Mouse (Mus musculus): ENCODE measurements around the gene Phka2.

Gene Phka2

DNA sequence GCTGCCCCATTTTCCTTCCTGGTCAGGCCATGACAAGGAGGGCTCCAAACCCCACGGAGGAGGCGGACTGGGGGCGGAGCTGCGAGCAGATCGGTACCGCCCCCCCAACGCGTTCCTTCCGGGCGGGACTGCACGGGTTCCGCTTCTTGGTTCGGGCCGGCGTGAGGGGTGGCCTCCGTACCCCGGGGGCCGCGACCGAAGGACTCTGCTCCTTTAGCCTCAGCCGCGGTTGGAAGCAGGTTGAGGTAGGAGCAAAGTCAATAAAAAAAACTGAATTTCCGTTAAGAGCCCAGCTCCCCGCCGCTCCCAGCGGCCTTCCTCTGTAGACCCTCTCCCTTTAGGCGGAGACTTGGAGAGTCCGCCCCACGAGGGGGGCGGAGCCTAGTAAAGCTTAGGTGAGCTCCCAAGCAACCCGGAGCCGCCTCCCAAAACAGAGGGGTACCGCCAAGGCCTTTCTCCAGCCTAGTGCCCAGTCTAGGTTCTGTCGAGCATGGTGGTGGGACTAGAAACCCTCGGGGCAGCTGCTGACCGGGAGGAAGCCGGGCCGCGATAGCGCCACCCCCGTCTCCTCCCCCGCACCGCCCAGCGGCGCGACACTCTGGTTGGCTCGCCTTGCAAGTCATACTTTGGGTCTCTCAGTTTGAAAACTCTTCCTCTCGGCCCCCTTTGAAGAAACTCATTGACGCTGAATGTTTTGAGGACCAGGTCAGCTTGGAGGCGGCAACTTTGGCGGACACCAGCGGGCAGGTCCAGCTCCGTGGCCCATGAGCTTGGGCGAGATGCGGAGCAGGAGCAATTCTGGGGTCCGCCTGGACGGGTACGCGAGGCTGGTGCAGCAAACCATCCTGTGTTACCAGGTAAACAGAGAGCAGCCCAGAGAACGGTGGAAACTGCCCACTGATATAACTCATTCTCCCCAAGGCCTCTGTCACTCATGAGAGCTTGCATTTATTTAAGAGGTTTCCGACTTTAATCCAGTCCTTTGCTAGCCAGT lies at the start of gene Phka2:
Gene Phka2 (plus strand): TSS at position 119 of the 994 bp plus-strand sequence.
- DNase-seq, result peak; percentile 91

DNA sequence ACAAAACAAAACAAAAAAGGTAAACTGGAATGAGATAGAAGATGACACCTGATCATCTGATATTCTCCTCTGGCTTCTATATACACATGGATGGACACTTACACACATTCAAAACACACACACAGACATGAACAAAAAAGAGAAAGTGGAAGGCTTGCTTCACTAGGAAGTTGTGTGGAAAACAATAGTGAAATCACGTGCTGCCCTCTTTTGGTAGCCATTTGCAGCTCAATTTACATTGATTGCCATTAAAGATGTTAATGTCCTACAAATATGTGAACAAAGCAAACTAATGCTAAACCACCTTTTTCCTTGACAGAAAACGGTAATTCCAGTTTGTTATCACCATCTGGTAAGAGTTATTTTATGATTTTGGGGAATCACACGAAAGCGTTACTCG lies 46.3 kb upstream of the Phka2 start:
- peak; percentile 16 for DNase-seq

DNA sequence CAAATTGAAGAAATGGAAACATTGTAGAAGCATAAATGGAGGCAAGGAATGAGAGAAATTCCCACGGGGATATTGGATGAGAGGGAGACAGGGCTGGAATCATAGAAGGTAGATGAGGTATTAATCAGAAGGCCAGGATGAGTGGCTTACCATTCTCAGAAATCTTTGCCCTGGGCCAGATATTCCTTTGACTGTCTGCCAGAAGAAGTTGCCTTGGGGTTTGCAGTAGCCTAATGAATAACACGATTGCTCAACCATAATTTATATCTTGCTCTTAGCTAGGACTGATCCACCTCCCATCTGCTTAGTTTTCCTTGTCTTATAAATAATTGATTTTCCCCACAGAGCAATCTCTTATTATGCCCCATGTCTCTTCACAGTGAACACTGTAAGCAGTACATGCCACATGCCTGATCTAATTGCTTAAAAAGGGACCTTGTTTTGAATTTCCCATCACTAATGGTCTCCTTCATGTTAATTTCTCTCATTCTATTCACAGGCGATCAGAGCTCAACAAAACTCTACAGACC lies 30.6 kb upstream of the Phka2 start:
- DNase-seq, result no peak

DNA sequence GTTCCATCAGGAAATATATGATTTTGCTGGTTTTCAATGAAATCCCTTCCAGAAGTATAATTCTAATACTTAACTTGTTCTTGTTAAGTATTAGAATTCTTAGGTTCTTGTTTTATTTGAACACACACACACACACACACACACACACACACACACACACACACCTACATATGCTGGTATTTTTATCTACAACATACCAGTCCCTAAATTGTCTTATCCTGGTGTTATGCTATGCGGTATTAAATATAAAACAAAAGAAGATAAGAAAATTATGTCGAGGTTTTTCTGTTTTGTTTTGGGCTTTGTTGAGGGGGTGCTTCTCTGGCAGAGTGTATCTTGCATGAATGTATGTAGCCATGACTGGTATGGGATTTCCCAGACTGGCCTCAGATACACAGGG lies 12.2 kb upstream of the Phka2 start:
- DNase-seq, result no peak

DNA sequence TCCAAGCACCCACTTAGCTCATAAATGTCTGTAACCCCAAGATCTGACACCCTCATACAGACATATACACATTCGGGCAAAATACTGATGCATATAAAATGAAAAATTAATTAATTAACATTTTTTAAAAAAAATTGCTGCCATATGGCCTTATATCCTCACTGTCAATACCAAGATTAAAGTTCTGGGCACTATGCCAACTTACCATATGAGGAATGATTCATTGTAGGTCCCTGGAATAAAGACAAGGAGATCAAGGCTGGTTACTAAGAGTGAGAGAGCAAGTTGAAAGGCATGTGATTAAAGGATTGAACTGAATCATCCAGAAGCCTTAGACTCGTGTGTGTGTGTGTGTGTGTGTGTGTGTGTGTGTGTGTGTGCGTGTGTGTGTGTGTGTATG lies 7.6 kb upstream of the Phka2 start:
- no peak for DNase-seq

DNA sequence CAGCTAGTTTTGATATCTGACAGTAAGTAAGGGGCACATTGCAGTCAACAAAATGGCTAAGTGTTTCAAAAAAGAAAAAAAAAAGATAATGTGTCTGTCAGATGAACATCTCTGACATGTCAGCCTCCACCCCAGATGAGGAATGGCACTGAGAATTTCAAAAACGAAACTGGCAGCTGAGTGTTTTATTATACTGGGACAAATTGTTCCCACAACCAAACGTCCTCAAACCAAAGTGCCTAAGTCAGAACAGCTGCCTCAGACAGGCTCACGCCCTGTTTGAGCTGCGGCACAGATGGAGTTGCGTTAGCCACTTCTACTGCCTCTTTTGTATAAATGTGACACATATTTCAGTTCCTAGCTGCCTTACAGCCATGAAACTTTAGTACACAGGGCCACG lies 7.0 kb upstream of the Phka2 start:
- DNase-seq, result no peak

DNA sequence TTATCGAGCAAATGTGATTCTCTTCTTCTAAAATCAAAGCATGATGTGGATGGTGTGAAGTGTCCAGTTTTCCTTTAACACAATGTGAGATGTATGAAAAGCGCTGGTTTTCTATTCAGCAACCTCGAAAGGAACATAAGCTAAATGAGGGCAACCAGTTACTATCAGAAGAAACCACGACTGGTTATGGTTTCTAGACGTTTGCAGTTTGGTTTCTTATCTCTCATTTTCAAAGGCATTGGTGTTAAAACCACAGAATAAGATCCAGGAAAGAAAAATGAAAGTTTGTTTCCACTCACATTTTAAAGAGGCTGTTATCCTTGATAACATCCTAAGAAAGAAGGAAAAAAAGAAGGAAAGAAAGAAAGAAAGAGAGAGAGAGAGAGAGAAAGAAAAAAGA lies 5.5 kb upstream of the Phka2 start:
- DNase-seq, result no peak

DNA sequence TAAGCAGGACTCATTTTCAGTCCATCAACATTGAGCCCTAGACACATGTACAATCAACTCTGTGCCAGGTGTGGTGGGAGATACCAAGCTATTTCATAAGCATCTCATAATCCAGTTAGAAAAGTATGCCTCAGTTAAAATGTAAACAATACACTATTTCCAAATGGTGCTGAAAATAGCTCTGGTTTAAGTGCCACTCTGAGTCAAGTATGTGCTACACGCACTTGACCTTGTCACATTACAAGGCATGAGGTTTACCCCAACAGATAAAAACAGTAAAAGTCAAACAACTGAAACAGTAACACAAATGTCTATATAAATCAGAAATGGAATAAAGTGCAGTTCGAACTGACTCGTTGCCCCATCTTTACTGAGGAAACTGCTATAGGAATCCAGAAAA lies 871 bp upstream of the Phka2 start:
- no peak for DNase-seq

DNA sequence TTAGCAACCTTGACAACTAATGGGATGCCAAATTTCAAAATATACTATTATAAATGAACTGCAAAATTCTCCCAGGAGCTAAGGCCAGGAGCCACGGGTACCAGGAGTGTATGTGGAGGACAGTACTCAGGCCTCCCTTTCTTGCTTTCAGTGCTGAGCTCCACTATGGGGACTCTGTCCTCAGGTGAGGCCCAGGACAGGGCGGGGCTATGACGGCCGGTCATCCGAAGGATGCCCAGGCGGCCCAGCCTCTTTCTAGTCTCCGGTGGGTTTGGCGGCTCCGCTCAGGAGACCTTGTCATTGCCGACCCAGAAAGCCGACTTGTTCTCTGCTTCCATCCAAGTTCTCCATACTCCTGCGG lies 299 bp upstream of the Phka2 start:
- no peak for DNase-seq

DNA sequence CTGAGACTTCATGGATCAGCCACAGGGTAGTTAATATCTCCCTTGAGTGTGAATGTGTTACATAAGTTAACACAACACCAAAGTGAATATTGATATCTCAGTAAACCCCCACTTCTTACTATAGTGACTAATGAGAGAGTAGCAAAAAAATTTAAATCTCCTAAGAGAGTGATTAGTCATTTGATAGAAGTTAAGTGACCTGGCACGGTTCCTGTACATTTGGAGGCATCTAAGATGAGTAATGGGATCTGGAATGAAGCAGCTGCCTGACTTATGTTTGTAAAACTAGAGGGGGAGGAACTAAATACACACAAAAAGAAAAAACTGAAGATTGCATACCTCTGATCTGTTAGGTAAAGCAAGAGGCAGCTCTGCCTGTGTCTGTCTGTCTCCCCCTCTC lies 7.1 kb downstream of the Phka2 start:
- DNase-seq, result no peak

DNA sequence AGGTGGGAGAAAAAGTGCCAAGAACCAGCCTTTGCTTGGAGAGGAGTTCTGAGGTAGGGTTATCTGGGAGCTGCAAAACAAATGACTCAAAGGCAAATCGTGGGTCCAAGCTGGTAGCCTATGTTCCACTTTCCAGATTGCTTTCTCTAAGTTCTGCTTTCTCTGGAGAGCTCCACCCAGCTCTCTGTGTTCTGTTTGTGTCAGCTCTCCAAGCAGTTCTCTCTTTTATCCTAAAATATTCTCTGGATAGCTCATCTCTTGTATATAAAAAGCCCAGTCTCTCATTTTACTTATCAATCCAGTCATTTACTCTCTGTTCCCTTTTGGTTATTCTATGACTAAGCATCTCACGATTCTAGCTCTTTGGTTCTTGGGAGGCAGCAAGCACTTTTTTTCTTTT lies 8.2 kb downstream of the Phka2 start:
- DNase-seq, result no peak

DNA sequence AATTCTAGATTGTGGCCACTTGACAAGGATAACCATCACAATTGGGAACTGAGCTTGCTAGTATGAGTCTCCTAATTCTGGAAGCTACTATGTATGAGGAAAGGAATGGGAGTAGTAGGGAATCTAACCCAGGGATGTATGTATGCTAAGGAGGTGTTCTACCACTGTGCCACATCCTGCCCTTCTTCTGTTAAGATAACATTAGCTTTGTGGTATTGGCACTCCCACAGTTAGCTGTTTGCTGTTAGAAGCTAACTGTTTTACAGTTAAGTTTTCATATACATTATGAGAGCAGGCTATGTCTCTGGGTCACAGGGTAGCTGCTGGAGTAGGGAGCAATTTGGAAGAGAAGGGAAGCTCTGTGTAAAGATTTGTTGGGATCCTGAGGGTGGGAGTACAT lies 14.1 kb downstream of the Phka2 start:
- DNase-seq, result no peak

DNA sequence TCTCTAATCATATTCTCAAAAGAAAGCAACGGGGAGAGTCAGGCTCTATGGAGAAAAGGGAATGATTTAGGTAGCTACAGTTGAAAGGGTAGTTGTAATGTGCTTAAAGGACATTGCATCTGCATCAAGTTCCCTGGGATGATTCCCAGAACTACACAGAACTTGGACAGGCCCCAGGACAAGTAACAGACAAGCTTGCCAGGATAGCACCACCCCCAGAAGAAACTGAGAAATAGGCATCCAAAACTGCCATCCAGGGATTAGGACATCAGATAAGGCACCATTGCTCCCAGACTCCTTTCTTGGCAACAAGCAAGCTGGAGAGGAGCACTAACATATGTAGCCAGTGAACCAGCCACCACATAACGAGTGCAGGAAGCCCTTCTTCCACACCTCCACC lies 40.8 kb downstream of the Phka2 start:
- no peak for DNase-seq

DNA sequence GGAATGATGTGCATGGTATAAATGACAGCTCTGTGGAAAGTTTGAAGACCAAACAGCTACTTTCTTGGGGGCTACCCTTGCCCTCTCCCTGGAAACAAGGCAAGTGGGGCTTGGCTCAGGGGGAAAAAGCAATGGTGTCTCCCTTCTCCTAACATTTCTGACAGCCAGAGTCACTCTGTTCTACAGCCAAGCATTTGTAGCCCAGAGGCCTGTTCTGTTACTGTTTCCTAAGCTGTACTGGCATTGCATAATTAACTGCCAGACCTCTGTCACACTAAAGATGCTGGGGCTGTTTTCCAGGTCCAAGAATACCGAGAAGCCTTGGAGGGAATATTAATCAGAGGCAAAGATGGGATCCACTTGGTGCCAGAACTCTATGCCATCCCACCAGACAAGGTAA lies 46.9 kb downstream of the Phka2 start:
- DNase-seq, result no peak

DNA sequence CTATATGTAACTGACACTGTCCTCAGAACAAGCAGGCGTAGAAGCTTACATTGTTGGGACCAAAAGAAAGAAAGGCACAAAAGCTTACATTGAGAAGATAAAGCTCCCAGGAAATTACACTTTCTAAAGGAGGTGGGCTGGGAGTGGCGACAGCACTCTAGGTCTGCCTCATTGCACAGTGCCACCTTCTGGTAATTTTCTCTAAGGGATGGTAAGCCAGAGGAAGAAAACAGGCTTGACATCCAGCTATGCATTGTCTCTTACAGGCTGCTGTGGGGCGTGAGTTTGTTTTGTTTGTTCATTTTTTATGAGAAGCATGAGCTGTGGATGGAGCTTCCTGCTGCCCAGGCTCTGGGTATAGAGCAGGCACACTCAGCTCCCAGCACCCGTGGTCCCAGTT lies 50.1 kb downstream of the Phka2 start:
- no peak for DNase-seq

DNA sequence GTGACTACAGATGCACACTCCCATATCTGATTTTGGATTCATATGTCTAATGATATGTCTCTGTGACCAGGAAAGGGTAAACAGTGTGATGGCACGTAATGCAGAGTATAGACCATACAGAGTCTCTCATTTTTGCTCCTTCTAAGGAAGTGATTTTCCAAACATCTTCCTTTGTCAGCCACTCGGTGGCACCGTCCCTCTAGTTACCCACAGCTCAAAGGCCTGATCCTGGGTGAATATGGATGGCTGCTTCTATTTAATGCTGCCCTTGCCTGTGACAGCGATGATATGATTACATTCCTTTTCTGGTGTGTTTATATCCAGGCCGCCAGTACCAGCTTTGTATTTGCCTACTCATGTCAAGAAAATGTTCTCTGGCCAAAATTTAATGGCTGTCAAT lies 81.6 kb downstream of the Phka2 start:
- DNase-seq, result peak; percentile 33

DNA sequence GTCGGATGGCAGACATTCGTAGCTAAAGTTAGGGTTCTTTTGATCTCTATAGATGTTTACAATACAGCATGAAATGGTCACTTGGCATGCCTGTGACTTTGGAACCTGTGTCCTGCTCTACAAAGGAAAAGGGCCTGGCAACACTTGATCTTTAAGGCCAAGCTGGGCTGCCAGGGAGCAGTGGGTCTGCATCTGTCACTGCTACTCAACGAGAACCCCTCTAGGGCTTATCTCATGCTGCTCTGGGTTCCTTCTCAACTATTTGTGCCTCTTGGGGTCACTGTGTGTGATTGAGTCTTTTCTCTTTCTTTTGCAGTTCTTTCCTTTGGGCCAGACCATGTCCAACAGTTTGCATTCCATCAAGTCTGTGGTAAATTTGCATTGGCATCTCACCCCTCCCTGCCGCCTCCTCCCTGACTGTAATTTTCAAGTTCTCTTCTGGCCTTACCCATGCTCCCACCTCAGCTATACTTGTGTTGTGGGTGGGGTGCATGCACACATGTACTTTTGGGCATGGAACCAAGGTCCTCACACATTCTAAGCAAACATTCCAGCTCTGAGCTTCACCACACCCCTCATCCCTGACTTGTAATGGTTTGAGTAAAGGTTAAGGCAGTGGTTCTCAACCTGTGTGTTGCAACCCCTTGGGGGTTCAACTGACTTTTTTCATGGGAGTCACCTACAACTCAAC lies 82.3 kb downstream of the Phka2 start:
- no peak for DNase-seq

DNA sequence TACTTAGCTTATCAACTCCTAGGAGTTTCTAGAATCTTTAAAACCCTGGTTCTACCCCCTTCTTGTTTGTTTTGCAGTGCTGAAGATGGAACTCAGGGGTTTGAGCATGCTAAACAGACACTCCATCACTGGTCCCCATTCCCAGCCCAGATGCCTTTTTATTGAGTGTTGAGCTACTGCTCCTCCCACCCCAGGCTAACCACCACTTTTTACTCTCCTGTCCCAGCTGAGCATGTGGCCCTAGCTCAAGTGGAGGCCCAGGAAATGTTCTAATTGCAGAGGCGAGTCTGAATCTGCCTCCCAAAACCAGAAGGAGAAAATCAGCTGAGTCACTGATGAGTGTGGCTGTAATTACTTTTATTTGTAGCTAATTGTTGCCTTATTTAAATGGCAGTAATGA lies 83.1 kb downstream of the Phka2 start:
- DNase-seq, result no peak

DNA sequence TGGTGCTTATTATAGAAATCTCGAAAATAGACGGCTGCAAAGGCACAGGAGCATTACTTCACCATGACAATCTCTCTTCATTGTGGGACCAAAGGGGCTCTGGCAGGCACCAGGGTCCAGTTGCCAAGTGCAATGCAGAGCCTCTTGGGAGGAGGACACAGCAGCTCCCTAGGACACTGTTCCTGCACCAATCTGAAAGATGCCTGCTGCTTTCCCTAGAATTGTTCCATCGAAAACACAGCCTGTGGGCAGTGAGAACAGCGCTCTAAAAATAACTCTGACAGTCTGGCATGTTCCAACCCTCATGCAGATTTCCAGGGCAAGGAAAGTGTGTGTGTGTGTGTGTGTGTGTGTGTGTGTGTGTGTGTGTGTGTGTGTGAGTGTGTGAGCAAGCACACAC lies 86.6 kb downstream of the Phka2 start:
- DNase-seq, result no peak

DNA sequence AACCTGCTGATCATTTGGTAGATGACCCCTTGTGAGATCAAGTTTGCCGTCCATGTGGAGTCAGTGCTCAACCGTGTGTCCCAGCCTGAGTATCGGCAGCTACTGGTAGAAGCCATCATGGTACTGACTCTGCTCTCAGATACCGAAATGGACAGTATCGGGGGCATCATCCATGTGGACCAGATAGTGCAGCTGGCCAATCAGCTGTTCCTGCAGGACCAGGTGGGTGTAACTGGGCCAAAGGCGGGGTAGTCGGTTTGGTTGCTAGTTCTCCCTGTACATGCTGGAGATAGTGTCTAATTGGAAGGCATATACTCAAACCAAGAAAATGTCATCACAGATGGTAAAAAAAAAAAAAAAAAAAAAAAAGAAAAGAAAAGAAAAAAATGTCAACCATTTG lies 88.2 kb downstream of the Phka2 start:
- DNase-seq, result no peak

DNA sequence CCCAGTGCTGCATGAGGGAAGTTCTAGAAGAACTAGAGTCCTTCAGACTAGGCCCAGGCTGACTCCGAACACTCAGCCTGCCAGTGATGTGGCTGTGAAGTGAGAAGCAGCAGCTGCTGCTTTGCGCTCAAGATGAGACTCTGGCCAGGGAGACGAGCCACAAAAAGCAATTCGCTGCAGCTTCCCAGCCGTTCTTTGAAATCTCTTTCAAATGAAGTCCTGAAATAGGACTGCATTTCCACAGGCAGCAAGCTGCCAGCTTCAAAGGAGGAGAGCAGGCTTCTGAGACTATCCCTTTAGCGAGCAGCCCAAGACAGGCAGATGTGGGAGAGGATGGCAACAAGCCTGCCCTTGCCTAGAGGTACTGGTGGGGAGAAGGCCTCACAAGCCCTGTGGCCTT lies 91.0 kb downstream of the Phka2 start:
- peak; percentile 9 for DNase-seq

DNA sequence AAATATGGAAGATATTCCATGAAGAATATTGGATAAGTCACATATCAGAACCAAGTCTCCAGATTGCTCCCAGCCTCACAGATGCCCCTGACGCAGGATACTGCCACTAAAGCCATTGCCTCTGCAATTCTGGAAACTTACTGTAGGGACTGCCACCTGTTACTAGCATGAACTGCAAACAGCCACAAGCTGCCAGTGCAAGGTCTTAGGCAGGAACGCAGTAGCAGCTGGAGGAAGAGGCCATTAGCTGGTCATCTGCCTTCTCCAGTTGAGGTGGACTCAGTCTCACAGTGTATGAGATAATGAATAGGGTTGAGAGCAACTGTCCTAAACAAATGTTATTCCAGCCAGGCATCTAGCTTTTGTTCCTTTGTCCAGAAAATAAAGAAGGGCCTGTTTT lies 96.1 kb downstream of the Phka2 start:
- DNase-seq, result no peak

DNA sequence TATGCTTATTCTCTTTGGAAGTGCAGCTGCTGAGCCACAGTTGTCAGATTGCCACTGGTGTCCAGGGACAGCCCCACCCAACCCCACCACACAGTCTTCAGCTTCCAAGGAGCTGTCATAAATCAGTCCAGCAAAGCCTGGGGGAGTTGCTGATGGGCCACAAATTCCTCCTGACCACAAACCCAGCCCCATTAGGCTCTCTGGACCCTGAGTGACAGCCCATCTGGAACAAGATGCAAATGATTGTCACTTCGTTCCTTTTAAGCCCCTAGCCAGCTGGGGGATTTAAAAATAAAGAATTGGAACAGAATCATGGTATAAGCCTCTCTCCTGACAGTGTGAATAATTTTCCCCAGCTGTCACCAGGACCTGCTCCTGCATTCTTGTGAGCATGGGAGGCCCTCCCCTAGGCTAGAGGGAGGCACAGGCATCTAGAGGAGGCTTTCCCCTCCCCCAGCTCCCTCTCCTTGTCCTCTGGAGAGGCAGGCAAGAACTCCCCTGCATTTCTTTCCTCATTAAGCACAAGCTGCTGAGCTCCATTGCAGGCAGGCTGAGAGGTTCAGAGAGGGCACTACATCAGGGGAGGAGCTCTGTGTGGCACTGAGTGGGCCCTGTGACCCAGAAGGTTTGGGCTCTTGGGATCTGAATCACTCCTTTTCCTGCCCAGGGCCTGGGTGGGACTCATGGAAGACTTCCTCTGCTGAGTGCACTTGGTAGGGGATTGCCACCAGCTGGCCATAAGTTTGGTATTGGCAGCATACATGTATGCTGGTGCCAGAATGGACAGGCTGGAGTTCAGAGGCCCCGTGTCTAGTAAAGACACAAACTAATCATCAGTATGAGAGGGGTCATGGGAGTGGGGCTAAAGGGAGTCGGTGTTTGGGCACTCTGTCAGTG lies 96.8 kb downstream of the Phka2 start:
- DNase-seq, result peak; percentile 67
